Mouse (Mus musculus) gastrocnemius, postnatal 10 days (tissue): Measurements from ENCODE around the gene Srp68. TPM values are rescaled to one million over a fixed set of nuclear protein-coding genes. Genes with fewer than 3 reads are reported as not detected.

Source experiments
- DNase-seq: peaks from one replicate; pipeline ENCODE4 v3.0.0; 2021; ENCODE audit warnings: mixed read lengths
- total RNA-seq, 2 experiments: library from RNA; stranded (reverse); gene quantifications; 2 replicates each; pipeline ENCODE4 v1.2.3; 2021

Gene Srp68
- total RNA-seq, 2 experiments from 2014 or later, result 74.6 to 77.9 TPM

- no peak for DNase-seq
Observed at GRCm38 (mm10) chr11:116203150-116203549, 70.9 kb downstream of the Srp68 start.

DNA sequence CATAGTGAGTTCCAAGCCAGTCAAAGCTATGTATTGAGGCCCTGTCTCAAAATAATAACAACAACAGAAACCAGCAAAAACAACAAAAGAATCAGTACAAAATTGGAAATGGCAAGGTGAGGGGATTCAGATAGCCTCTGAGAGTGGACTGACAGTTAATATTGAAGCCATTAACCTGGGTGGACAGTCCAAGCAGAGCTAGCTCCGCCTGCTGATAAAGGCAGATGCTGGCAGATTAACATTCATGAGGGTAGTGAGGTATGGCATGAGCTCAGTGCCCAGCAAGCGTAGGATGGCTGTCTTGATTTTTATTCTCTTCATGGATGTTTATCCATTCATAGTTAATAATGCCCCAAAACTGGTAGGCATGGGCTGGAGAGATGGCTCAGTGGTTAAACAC is 72.9 kb downstream of the Srp68 start:
- DNase-seq, result no peak

DNA sequence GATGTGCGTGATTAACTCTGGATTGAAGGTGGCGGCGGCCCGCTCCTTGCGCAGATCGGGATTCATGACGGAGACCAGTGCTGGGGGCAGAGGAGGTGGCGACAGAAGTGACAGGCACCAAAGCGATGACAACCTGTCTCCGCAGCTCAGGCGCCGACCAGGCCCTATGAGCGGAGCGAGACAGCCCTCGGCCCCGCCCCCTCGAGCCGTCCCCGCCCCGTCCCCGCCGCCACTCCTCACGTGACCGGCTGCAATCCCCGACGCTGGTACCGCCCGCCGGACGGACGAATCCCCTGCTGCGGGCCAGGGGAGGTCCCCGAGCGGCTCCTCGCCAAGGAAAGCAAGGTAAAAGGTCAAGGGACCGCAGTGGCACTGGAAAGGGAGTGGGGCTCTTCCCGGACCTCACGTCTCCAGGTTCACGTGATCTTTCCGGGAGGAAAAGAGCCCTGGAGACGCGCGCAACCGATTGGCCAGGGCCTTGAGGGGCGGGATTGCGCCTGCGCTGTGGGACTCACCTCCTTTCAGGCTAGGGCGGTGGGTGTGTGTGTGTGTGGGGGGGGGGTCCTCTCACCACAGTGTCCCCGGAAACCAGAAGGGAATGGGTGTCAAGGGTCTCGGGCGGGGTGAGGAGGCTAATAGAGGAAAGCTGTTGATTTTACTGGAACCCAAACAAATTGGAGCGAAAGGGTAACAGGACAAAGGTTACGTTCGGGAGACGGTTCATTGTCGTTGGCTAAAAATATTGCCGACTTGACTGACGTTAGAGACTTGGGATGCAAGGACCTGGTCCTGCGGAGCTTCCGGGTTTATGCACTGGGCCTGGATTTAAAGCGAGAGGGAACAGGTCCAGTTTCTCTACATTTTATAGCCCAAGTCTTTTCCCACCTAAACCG is 75.1 kb downstream of the Srp68 start, which contains the start of the genes Ten1 and Acox1:
Gene Ten1 (plus strand): TSS at position 217 of the 893 bp plus-strand sequence.
Gene Acox1 (minus strand): TSS at position 407 of the 893 bp plus-strand sequence.
- peak; percentile 96 for DNase-seq

GRCm38 (mm10) chr11:116198132-116198531 is 75.9 kb downstream of the Srp68 start:
- no peak for DNase-seq

- DNase-seq, result no peak
Observed at GRCm38 (mm10) chr11:116197584-116197906, 76.5 kb downstream of the Srp68 start.

GRCm38 (mm10) chr11:116196866-116197583 is 77.0 kb downstream of the Srp68 start:
- DNase-seq, result no peak

- DNase-seq, result no peak
Observed at GRCm38 (mm10) chr11:116196336-116196735, 77.7 kb downstream of the Srp68 start.

GRCm38 (mm10) chr11:116195252-116195651 is 78.8 kb downstream of the Srp68 start:
- no peak for DNase-seq

Other genes with a start within 250 kb of the Srp68 start
- 100 to 1,000 TPM; 252 TPM for gene H3f3b, start 246.3 kb downstream of the Srp68 start, total RNA-seq
- gene Unk, start 243.9 kb downstream of the Srp68 start, total RNA-seq, result 10 to 100 TPM; 13.6 to 15.8 TPM
- gene Unc13d, start 196.3 kb downstream of the Srp68 start, total RNA-seq, result under 1 TPM; 0.45 TPM
- 10 to 100 TPM; 64.8 to 66.8 TPM for gene Wbp2, start 187.2 kb downstream of the Srp68 start, total RNA-seq
- gene Trim47, start 147.0 kb downstream of the Srp68 start, total RNA-seq, result 10 to 100 TPM; 21.9 to 31.7 TPM
- gene Trim65, start 143.1 kb downstream of the Srp68 start, total RNA-seq, result 1 to 10 TPM; 3.3 to 3.6 TPM
- gene Mrpl38, start 135.3 kb downstream of the Srp68 start, total RNA-seq, result 10 to 100 TPM; 40.8 to 46.2 TPM
- 10 to 100 TPM; 13.8 to 18.2 TPM for gene Fbf1, start 106.1 kb downstream of the Srp68 start, total RNA-seq
- 10 to 100 TPM; 28.5 to 31.3 TPM for gene Ten1, start 75.4 kb downstream of the Srp68 start, total RNA-seq
- gene Acox1, start 75.2 kb downstream of the Srp68 start, total RNA-seq, result 10 to 100 TPM; 39.1 to 41.4 TPM
- gene Evpl, start 36.1 kb downstream of the Srp68 start, total RNA-seq, result under 1 TPM; 0.09 to 0.34 TPM
- gene Galr2, start 6.7 kb upstream of the Srp68 start, total RNA-seq, result under 1 TPM; 0.66 to 0.84 TPM
- gene Exoc7, start 33.0 kb upstream of the Srp68 start, total RNA-seq, result 10 to 100 TPM; 62.7 to 68.3 TPM
- under 1 TPM; 0.14 to 0.29 TPM for gene Foxj1, start 61.2 kb upstream of the Srp68 start, total RNA-seq
- gene Rnf157, start 138.8 kb upstream of the Srp68 start, total RNA-seq, result 10 to 100 TPM; 43.1 to 43.3 TPM
- gene Ubald2, start 159.9 kb upstream of the Srp68 start, total RNA-seq, result 10 to 100 TPM; 48.1 to 54.4 TPM
- not detected for gene Qrich2, start 192.0 kb upstream of the Srp68 start, total RNA-seq
- 10 to 100 TPM; 34.8 to 35.4 TPM for gene Prpsap1, start 220.0 kb upstream of the Srp68 start, total RNA-seq